Mouse (Mus musculus) MEL (cell line): ENCODE data around the gene Cirbp. TPM values are rescaled to one million over a fixed set of nuclear protein-coding genes. Genes with fewer than 3 reads are reported as not detected.
"Not testable (repeated sequence)": the region's sequence is repeated elsewhere in the genome, so short reads cannot be mapped to it uniquely, and the experiment has no call there.

ENCODE experiments used
- DNase-seq: peaks from one replicate; pipeline ENCODE4 v3.0.0; 2011; ENCODE audit warnings: low read depth, low spot score
- H3K27ac ChIP-seq: 2 replicates; pipeline ENCODE4 v1.5.1; 2012; ENCODE audit warnings: low read depth, mild to moderate bottlenecking, control low read depth, low read length, moderate library complexity; ENCODE audit not compliant: control insufficient read depth
- H3K27me3 ChIP-seq, 2 experiments: fragments of 150-350 bp in 1 of 2; sonication (generic) in 1 of 2; 2 replicates each; pipeline ENCODE4 v1.6.1; 2012; ENCODE audit warnings: low read length in 2 of 2, mild to moderate bottlenecking in 2 of 2, improper control_type of control experiment in 1 of 2, moderate library complexity in 1 of 2; ENCODE audit not compliant: insufficient read depth in 2 of 2, control insufficient read depth in 1 of 2
- H3K36me3 ChIP-seq, 2 experiments: 2 replicates each; pipeline ENCODE4 v1.6.1; 2012 to 2014; ENCODE audit warnings: low read length in 2 of 2, improper control_type of control experiment in 1 of 2, inconsistent platforms in 1 of 2, mild to moderate bottlenecking in 1 of 2; ENCODE audit not compliant: insufficient read depth in 2 of 2, control insufficient read depth in 1 of 2
- H3K4me1 ChIP-seq, 2 experiments: fragments of 150-350 bp in 1 of 2; sonication (generic) in 1 of 2; 2 replicates each; pipeline ENCODE4 v1.6.1; 2012; ENCODE audit warnings: low read length in 2 of 2, improper control_type of control experiment in 1 of 2, mild to moderate bottlenecking in 1 of 2; ENCODE audit not compliant: insufficient read depth in 2 of 2, control insufficient read depth in 1 of 2
- H3K4me3 ChIP-seq, 2 experiments: fragments of 150-350 bp in 1 of 2; sonication (generic) in 1 of 2; 2 replicates each; pipeline ENCODE4 v1.5.1; 2012; ENCODE audit warnings: low read depth in 2 of 2, low read length in 2 of 2, mild to moderate bottlenecking in 2 of 2, moderate library complexity in 2 of 2, control low read depth in 1 of 2, improper control_type of control experiment in 1 of 2; ENCODE audit not compliant: control insufficient read depth in 1 of 2, insufficient read depth in 1 of 2
- H3K79me2 ChIP-seq: 2 replicates; pipeline ENCODE4 v1.6.1; 2012; ENCODE audit warnings: mild to moderate bottlenecking, low read length, moderate library complexity; ENCODE audit not compliant: control insufficient read depth, poor library complexity, insufficient read depth
- H3K9ac ChIP-seq: 2 replicates; pipeline ENCODE4 v1.6.1; 2012; ENCODE audit warnings: low read depth, mild to moderate bottlenecking, control low read depth, low read length, moderate library complexity; ENCODE audit not compliant: control insufficient read depth, poor library complexity, severe bottlenecking
- H3K9me3 ChIP-seq: fragments of 150-350 bp; sonication (generic); replicated peaks from 2 replicates; pipeline ENCODE4 v1.6.1; 2012; ENCODE audit warnings: mild to moderate bottlenecking, low read length, improper control_type of control experiment, moderate library complexity; ENCODE audit not compliant: insufficient read depth
- CHD2 ChIP-seq: IDR thresholded peaks from 2 replicates; pipeline ENCODE4 v1.6.1; 2011; ENCODE audit warnings: low read length, improper control_type of control experiment
- E2F4 ChIP-seq: IDR thresholded peaks from 2 replicates; pipeline ENCODE4 v1.6.1; 2011; ENCODE audit warnings: low read depth, low read length, improper control_type of control experiment, borderline replicate concordance
- ELF1 ChIP-seq: IDR thresholded peaks from 2 replicates; pipeline ENCODE4 v1.6.1; 2014; ENCODE audit warnings: low read depth, mild to moderate bottlenecking, inconsistent platforms, low read length, improper control_type of control experiment, moderate library complexity
- ETS1 ChIP-seq: IDR thresholded peaks from 2 replicates; pipeline ENCODE4 v1.6.1; 2012; ENCODE audit warnings: low read depth, mild to moderate bottlenecking, inconsistent platforms, low read length, improper control_type of control experiment, moderate library complexity
- GABPA ChIP-seq: IDR thresholded peaks from 2 replicates; pipeline ENCODE4 v1.6.1; 2012; ENCODE audit warnings: low read depth, mild to moderate bottlenecking, inconsistent platforms, low read length, improper control_type of control experiment, moderate library complexity
- HCFC1 ChIP-seq: IDR thresholded peaks from 2 replicates; pipeline ENCODE4 v1.6.1; 2012; ENCODE audit warnings: low read depth, mild to moderate bottlenecking, inconsistent platforms, low read length, improper control_type of control experiment, moderate library complexity
- JUND ChIP-seq: IDR thresholded peaks from 2 replicates; pipeline ENCODE4 v1.6.1; 2011; ENCODE audit warnings: low read depth, mild to moderate bottlenecking, improper control_type of control experiment, low read length
- MAX ChIP-seq: IDR thresholded peaks from 2 replicates; pipeline ENCODE4 v1.6.1; 2011; ENCODE audit warnings: low read length, improper control_type of control experiment
- MAZ ChIP-seq: IDR thresholded peaks from 2 replicates; pipeline ENCODE4 v1.6.1; 2012; ENCODE audit warnings: low read depth, mild to moderate bottlenecking, inconsistent platforms, low read length, improper control_type of control experiment
- MEF2A ChIP-seq: IDR thresholded peaks from 2 replicates; pipeline ENCODE4 v1.6.1; 2014; ENCODE audit warnings: low read depth, mild to moderate bottlenecking, inconsistent platforms, low read length, improper control_type of control experiment; ENCODE audit not compliant: poor library complexity, insufficient replicate concordance, severe bottlenecking; ENCODE audit errors: extremely low read depth
- MXI1 ChIP-seq: IDR thresholded peaks from 2 replicates; pipeline ENCODE4 v1.6.1; 2011; ENCODE audit warnings: mild to moderate bottlenecking, low read depth, low read length, improper control_type of control experiment
- MYB ChIP-seq: IDR thresholded peaks from 2 replicates; pipeline ENCODE4 v1.6.1; 2011; ENCODE audit warnings: mild to moderate bottlenecking, low read depth, low read length, improper control_type of control experiment
- MYC ChIP-seq: IDR thresholded peaks from 2 replicates; pipeline ENCODE4 v1.6.1; 2011; ENCODE audit warnings: low read depth, mild to moderate bottlenecking, low read length, improper control_type of control experiment, moderate library complexity
- NELFE ChIP-seq: IDR thresholded peaks from 2 replicates; pipeline ENCODE4 v1.6.1; 2011; ENCODE audit warnings: low read depth, low read length, improper control_type of control experiment
- NRF1 ChIP-seq: IDR thresholded peaks from 2 replicates; pipeline ENCODE4 v1.6.1; 2014; ENCODE audit warnings: low read depth, mild to moderate bottlenecking, inconsistent platforms, low read length, improper control_type of control experiment, moderate library complexity; ENCODE audit not compliant: poor library complexity, insufficient read depth, severe bottlenecking
- POLR2A ChIP-seq, 2 experiments: IDR thresholded peaks; 2 replicates each; pipeline ENCODE4 v1.6.1; 2011 to 2012; ENCODE audit warnings: low read length in 2 of 2, mild to moderate bottlenecking in 2 of 2, control low read depth in 1 of 2, improper control_type of control experiment in 1 of 2, low read depth in 1 of 2, moderate library complexity in 1 of 2; ENCODE audit not compliant: control insufficient read depth in 1 of 2, insufficient read depth in 1 of 2, poor library complexity in 1 of 2
- POLR2AphosphoS2 ChIP-seq: IDR thresholded peaks from 2 replicates; pipeline ENCODE4 v1.6.1; 2011; ENCODE audit warnings: low read length, improper control_type of control experiment
- POLR2AphosphoS5 ChIP-seq: IDR thresholded peaks from 2 replicates; pipeline ENCODE4 v1.6.1; 2012; ENCODE audit warnings: low read depth, borderline replicate concordance, mild to moderate bottlenecking, inconsistent platforms, low read length, moderate library complexity, mixed read lengths
- RAD21 ChIP-seq: IDR thresholded peaks from 2 replicates; pipeline ENCODE4 v1.6.1; 2011; ENCODE audit warnings: mild to moderate bottlenecking, low read depth, low read length, improper control_type of control experiment
- SIN3A ChIP-seq: IDR thresholded peaks from 2 replicates; pipeline ENCODE4 v1.6.1; 2012; ENCODE audit warnings: low read length, improper control_type of control experiment, inconsistent platforms
- TBP ChIP-seq: IDR thresholded peaks from 2 replicates; pipeline ENCODE4 v1.8.0; 2011; ENCODE audit warnings: low read depth, low read length, improper control_type of control experiment
- TCF12 ChIP-seq: IDR thresholded peaks from 2 replicates; pipeline ENCODE4 v1.6.1; 2014; ENCODE audit warnings: low read depth, mild to moderate bottlenecking, inconsistent platforms, low read length, improper control_type of control experiment, moderate library complexity
- USF1 ChIP-seq: IDR thresholded peaks from 2 replicates; pipeline ENCODE4 v1.6.1; 2014; ENCODE audit warnings: low read depth, mild to moderate bottlenecking, inconsistent platforms, low read length, improper control_type of control experiment, moderate library complexity
- ZC3H11A ChIP-seq: IDR thresholded peaks from 2 replicates; pipeline ENCODE4 v1.6.1; 2012; ENCODE audit warnings: low read depth, mild to moderate bottlenecking, inconsistent platforms, low read length, improper control_type of control experiment
- ZMIZ1 ChIP-seq: IDR thresholded peaks from 2 replicates; pipeline ENCODE4 v1.6.1; 2012; ENCODE audit warnings: low read depth, mild to moderate bottlenecking, inconsistent platforms, low read length, improper control_type of control experiment, moderate library complexity
- ZNF384 ChIP-seq: IDR thresholded peaks from 2 replicates; pipeline ENCODE4 v1.6.1; 2012; ENCODE audit warnings: low read depth, mild to moderate bottlenecking, inconsistent platforms, low read length, improper control_type of control experiment
- polyA plus RNA-seq, 2 experiments: library from polyadenylated mRNA; stranded (reverse) in 1 of 2; unstranded in 1 of 2; fragments of >175 nt in 1 of 2; fragments of >200 nt in 1 of 2; gene quantifications; 2 replicates each; pipeline versions ENCODE4 v1.2.1 to v1.2.4; 2012; ENCODE audit warnings: low replicate concordance in 2 of 2, low read depth in 1 of 2; ENCODE audit not compliant: insufficient read length in 2 of 2, insufficient read depth in 1 of 2, missing spikeins in 1 of 2
- total RNA-seq: library from RNA; depleted of rRNA; stranded (reverse); fragments of 300-350 nt; gene quantifications from 2 replicates; pipeline ENCODE4 v1.2.3, GENCODE M21; 2012

The Cirbp gene
- total and polyA plus RNA-seq, 3 experiments, result 21.2 to 56.6 TPM; not detected in 1

GRCm38 (mm10) chr10:80164998-80165344 is 814 bp upstream of the Cirbp start (continued):
- TF ChIP-seq RAD21 (peak; percentile 97), JUND (no peak)

- DNase-seq, H3K27me3 ChIP-seq, H3K9me3 ChIP-seq, H3K79me2 ChIP-seq: not testable (repeated sequence)
- H3K27ac ChIP-seq, result peak overlapping the region; percentile 72
- H3K36me3 ChIP-seq, result peaks cover 0 to 12% of the 10 kb centered on the region in 2 experiments; a peak in 2 of 4 replicates
- peak overlapping the region; percentile 52 to 57 for H3K4me3 ChIP-seq
- H3K4me1 ChIP-seq, result peaks cover 4 to 28% of the 10 kb centered on the region in 2 experiments
- TF ChIP-seq ZNF384 (peak; percentile 44; the same call in 1 of the 2 replicates), MYC (0 out of 2 replicates have a peak, but pooled peaks have one; percentile 14)
- peak overlapping the region; percentile 44 for H3K9ac ChIP-seq
Observed at GRCm38 (mm10) chr10:80166136-80166535, 351 bp downstream of the Cirbp start.

- peak overlapping the region; percentile 67 to 84 for H3K4me3 ChIP-seq
- H3K36me3 ChIP-seq, result peaks cover 0 to 13% of the 10 kb centered on the region in 2 experiments; a peak in 2 of 4 replicates
- no peaks in the 10 kb centered on the region for H3K9me3 ChIP-seq
- TF ChIP-seq TCF12 (0 out of 2 replicates have a peak, but pooled peaks have one; percentile 23), GABPA (no peak), MAZ (peak; percentile 83; the same call in 1 of the 2 replicates), ZC3H11A (no peak), RAD21 (no peak), POLR2AphosphoS2 (peak; percentile 98), MAX (no peak), HCFC1 (peak; percentile 71), POLR2A (IDR thresholded peaks at IDR 0.05; ENCODE audit: control insufficient read depth in 1 of 2, insufficient read depth in 1 of 2, low read depth in 1 of 2, low read length in 2 of 2, poor library complexity in 1 of 2) (peak; percentile 98 to 99), MYB (no peak), USF1 (peak; percentile 59), NELFE (peak; percentile 99), ETS1 (0 out of 2 replicates have a peak, but pooled peaks have one; percentile 51), ZMIZ1 (peak; percentile 97), JUND (no peak), NRF1 (peak; percentile 50), CHD2 (no peak), ELF1 (peak; percentile 99), MYC (peak; percentile 22; the same call in 1 of the 2 replicates), TBP (peak; percentile 98), MEF2A (no peak), POLR2AphosphoS5 (peak; percentile 90), SIN3A (peak; percentile 69), MXI1 (peak; percentile 45), E2F4 (0 out of 2 replicates have a peak, but pooled peaks have one; percentile 10)
- H3K9ac ChIP-seq, result peak overlapping the region; percentile 92
- H3K79me2 ChIP-seq, result peaks cover 8% of the 10 kb centered on the region; the same call in 1 of the 2 replicates
- peak; percentile 98 for DNase-seq
- no peaks in the 10 kb centered on the region for H3K27me3 ChIP-seq
- peak overlapping the region; percentile 90 for H3K27ac ChIP-seq
- peaks cover 4 to 25% of the 10 kb centered on the region in 2 experiments; a peak in 3 of 4 replicates for H3K4me1 ChIP-seq
Observed at GRCm38 (mm10) chr10:80167460-80168037, 1.8 kb downstream of the Cirbp start.
